22 mouse cellular contexts compared by ENCODE assay signal in genomic region chr10:86336506-86336905, GRCm38 (mm10). TPM values are rescaled to one million over a fixed set of nuclear protein-coding genes. Genes with fewer than 3 reads are reported as not detected.
DNase-seq lines count a peak whose midpoint lies in the region; ATAC-seq and TF ChIP-seq lines count a peak whose summit lies in the region.
"Had no signal": no experiment of that assay in that cellular context is flagged by ENCODE, and none has a peak within 500 bp of the region (broad histone marks: within the 10 kb centered on the region; RNA-seq: fewer than 3 reads in every experiment).

No protein-coding gene starts in this region.

- peaks cover 51% of the 10 kb centered on the region for H3K4me1 ChIP-seq in embryonic facial prominence, embryonic 14.5 days (ENCODE audit: control insufficient read depth, insufficient read depth, low read length)
- H3K4me1 ChIP-seq in embryonic facial prominence, embryonic 10.5 days: peaks cover 59% of the 10 kb centered on the region
- H3K4me1 ChIP-seq in limb, embryonic 12.5 days (replicated peaks): peaks cover 70% of the 10 kb centered on the region
- H3K4me1 ChIP-seq in limb, embryonic 10.5 days: peaks cover 69% of the 10 kb centered on the region
- H3K4me1 ChIP-seq in midbrain, postnatal 0 days (ENCODE audit: insufficient read depth, low read length): peaks cover 10% of the 10 kb centered on the region; the same call in 1 of the 2 replicates
- peaks cover 4% of the 10 kb centered on the region for H3K4me1 ChIP-seq in midbrain, embryonic 13.5 days (replicated peaks)
- peaks cover 43% of the 10 kb centered on the region for H3K4me1 ChIP-seq in stomach, postnatal 0 days (replicated peaks; ENCODE audit: control insufficient read depth, insufficient read depth)

- H3K4me3 ChIP-seq in embryonic facial prominence, embryonic 14.5 days (ENCODE audit: low read depth, low read length): no peak overlapping the region
- no peak overlapping the region for H3K4me3 ChIP-seq in embryonic facial prominence, embryonic 10.5 days
- H3K4me3 ChIP-seq in limb, embryonic 12.5 days (replicated peaks): no peak overlapping the region
- no peak overlapping the region for H3K4me3 ChIP-seq in limb, embryonic 10.5 days
- no peak overlapping the region for H3K4me3 ChIP-seq in midbrain, postnatal 0 days (ENCODE audit: low read depth, low read length)
- H3K4me3 ChIP-seq in midbrain, embryonic 13.5 days (replicated peaks): no peak overlapping the region
- no peak overlapping the region for H3K4me3 ChIP-seq in stomach, postnatal 0 days (ENCODE audit: low read depth, low read length)
- H3K4me3 ChIP-seq: forebrain, embryonic 12.5 days; limb, embryonic 13.5 days; megakaryocyte, embryonic 14.5 days; stomach, embryonic 15.5 days had no signal

- WGBS in embryonic facial prominence, embryonic 14.5 days: 27% methylated on average over 1 of the region's 1 CpGs
- 75% methylated on average over 1 of the region's 1 CpGs for WGBS in embryonic facial prominence, embryonic 10.5 days
- 69% methylated on average over 1 of the region's 1 CpGs for WGBS in limb, embryonic 12.5 days
- WGBS in limb, embryonic 10.5 days: 85% methylated on average over 1 of the region's 1 CpGs
- 48% methylated on average over 1 of the region's 1 CpGs for WGBS in midbrain, postnatal 0 days
- WGBS in midbrain, embryonic 13.5 days: 82% methylated on average over 1 of the region's 1 CpGs
- WGBS in stomach, postnatal 0 days: 46% methylated on average over 1 of the region's 1 CpGs

- H3K9ac ChIP-seq in embryonic facial prominence, embryonic 14.5 days (ENCODE audit: low read depth, low read length): no peak overlapping the region
- no peak overlapping the region for H3K9ac ChIP-seq in limb, embryonic 12.5 days (replicated peaks)
- H3K9ac ChIP-seq in midbrain, postnatal 0 days (replicated peaks; ENCODE audit: low read length, poor library complexity, severe bottlenecking): no peak overlapping the region
- H3K9ac ChIP-seq in midbrain, embryonic 13.5 days (replicated peaks): no peak overlapping the region
- H3K9ac ChIP-seq in stomach, postnatal 0 days (ENCODE audit: low read length): no peak overlapping the region
- H3K9ac ChIP-seq: forebrain, embryonic 12.5 days; hindbrain, embryonic 14.5 days; limb, embryonic 13.5 days; stomach, embryonic 15.5 days had no signal

- H3K9me3 ChIP-seq in embryonic facial prominence, embryonic 14.5 days (ENCODE audit: control insufficient read depth, low read length): no peaks in the 10 kb centered on the region
- no peaks in the 10 kb centered on the region for H3K9me3 ChIP-seq in embryonic facial prominence, embryonic 10.5 days
- H3K9me3 ChIP-seq in limb, embryonic 12.5 days: no peaks in the 10 kb centered on the region
- H3K9me3 ChIP-seq in limb, embryonic 10.5 days (replicated peaks): no peaks in the 10 kb centered on the region
- H3K9me3 ChIP-seq in midbrain, postnatal 0 days (ENCODE audit: low read length): no peaks in the 10 kb centered on the region
- H3K9me3 ChIP-seq in midbrain, embryonic 13.5 days: no peaks in the 10 kb centered on the region
- no peaks in the 10 kb centered on the region for H3K9me3 ChIP-seq in stomach, postnatal 0 days (ENCODE audit: control insufficient read depth, low read length)
- H3K9me3 ChIP-seq: forebrain, embryonic 12.5 days; limb, embryonic 13.5 days; megakaryocyte, embryonic 14.5 days; stomach, embryonic 15.5 days had no signal

- no peak for TF ChIP-seq CTCF in midbrain, postnatal 0 days (IDR thresholded peaks at IDR 0.05)
- no peak for TF ChIP-seq CTCF in stomach, postnatal 0 days (IDR thresholded peaks at IDR 0.05; ENCODE audit: low read depth)

- H3K4me2 ChIP-seq in embryonic facial prominence, embryonic 14.5 days (ENCODE audit: low read depth, low read length): no peak overlapping the region
- H3K4me2 ChIP-seq in limb, embryonic 12.5 days: no peak overlapping the region
- no peak overlapping the region for H3K4me2 ChIP-seq in midbrain, postnatal 0 days (ENCODE audit: low read depth, low read length, poor library complexity, severe bottlenecking)
- no peak overlapping the region for H3K4me2 ChIP-seq in midbrain, embryonic 13.5 days (replicated peaks)
- H3K4me2 ChIP-seq in stomach, postnatal 0 days (replicated peaks; ENCODE audit: low read depth): no peak overlapping the region
- H3K4me2 ChIP-seq: forebrain, embryonic 12.5 days; hindbrain, embryonic 14.5 days; limb, embryonic 13.5 days; stomach, embryonic 15.5 days had no signal

- DNase-seq in embryonic facial prominence, embryonic 14.5 days (ENCODE audit: low spot score): peak; percentile 61
- no peak for DNase-seq in embryonic facial prominence, embryonic 10.5 days (ENCODE audit: low spot score)
- DNase-seq in limb, embryonic 10.5 days (ENCODE audit: low spot score): no peak
- DNase-seq in midbrain, postnatal 0 days (ENCODE audit: low spot score): peak; percentile 33
- no peak for DNase-seq in retina, postnatal 1 day
- no peak for DNase-seq in stomach, postnatal 0 days (ENCODE audit: low spot score)
- DNase-seq: adrenal gland, postnatal 25 days; B cell, adult 2 months; cerebellum, adult 11-12 months; cerebellum, postnatal 14 days; gastrocnemius, postnatal 14 days; heart, postnatal 14 days; kidney, adult 9 months; thymus, adult 2 months had no signal

- H3K27ac ChIP-seq in embryonic facial prominence, embryonic 14.5 days (replicated peaks; ENCODE audit: low read depth, low read length): no peak overlapping the region
- H3K27ac ChIP-seq in embryonic facial prominence, embryonic 10.5 days (replicated peaks): no peak overlapping the region
- H3K27ac ChIP-seq in limb, embryonic 12.5 days: 0 out of 2 replicates have a peak overlapping the region, but pooled peaks have one; percentile 4
- H3K27ac ChIP-seq in limb, embryonic 10.5 days: no peak overlapping the region
- no peak overlapping the region for H3K27ac ChIP-seq in midbrain, postnatal 0 days (ENCODE audit: low read depth, low read length)
- no peak overlapping the region for H3K27ac ChIP-seq in midbrain, embryonic 13.5 days
- H3K27ac ChIP-seq in stomach, postnatal 0 days (replicated peaks): no peak overlapping the region
- H3K27ac ChIP-seq: forebrain, embryonic 12.5 days; hindbrain, embryonic 14.5 days; limb, embryonic 13.5 days; stomach, embryonic 15.5 days had no signal

- no peak for ATAC-seq in embryonic facial prominence, embryonic 14.5 days (ENCODE audit: low read depth)
- ATAC-seq in limb, embryonic 12.5 days (ENCODE audit: insufficient number of reproducible peaks, insufficient read depth, low FRiP score, low TSS enrichment, low read depth): no peak
- ATAC-seq in midbrain, postnatal 0 days (ENCODE audit: low FRiP score): no peak
- no peak for ATAC-seq in midbrain, embryonic 13.5 days
- ATAC-seq in stomach, postnatal 0 days (ENCODE audit: low FRiP score, low TSS enrichment): no peak
- ATAC-seq: midbrain, embryonic 16.5 days had no signal

- H3K36me3 ChIP-seq in embryonic facial prominence, embryonic 14.5 days (ENCODE audit: control insufficient read depth, insufficient read depth, low read length): no peaks in the 10 kb centered on the region
- no peaks in the 10 kb centered on the region for H3K36me3 ChIP-seq in embryonic facial prominence, embryonic 10.5 days (replicated peaks)
- H3K36me3 ChIP-seq in limb, embryonic 12.5 days: peaks cover 10% of the 10 kb centered on the region; the same call in 1 of the 2 replicates
- peaks cover 8% of the 10 kb centered on the region for H3K36me3 ChIP-seq in limb, embryonic 10.5 days
- peaks cover 1% of the 10 kb centered on the region; the same call in 1 of the 2 replicates for H3K36me3 ChIP-seq in midbrain, postnatal 0 days (ENCODE audit: insufficient read depth, low read length)
- H3K36me3 ChIP-seq in midbrain, embryonic 13.5 days: no peaks in the 10 kb centered on the region
- H3K36me3 ChIP-seq in stomach, postnatal 0 days (ENCODE audit: control insufficient read depth, insufficient read depth, low read length): no peaks in the 10 kb centered on the region
- H3K36me3 ChIP-seq: forebrain, embryonic 12.5 days; stomach, embryonic 15.5 days had no signal

- no peak for TF ChIP-seq EP300 in stomach, postnatal 0 days (optimal IDR thresholded peaks at IDR 0.05)

- no peaks in the 10 kb centered on the region for H3K27me3 ChIP-seq in embryonic facial prominence, embryonic 14.5 days (replicated peaks; ENCODE audit: control insufficient read depth, insufficient read depth, low read length)
- no peaks in the 10 kb centered on the region for H3K27me3 ChIP-seq in embryonic facial prominence, embryonic 10.5 days (replicated peaks; ENCODE audit: low read depth, poor library complexity, severe bottlenecking)
- H3K27me3 ChIP-seq in limb, embryonic 12.5 days: no peaks in the 10 kb centered on the region
- no peaks in the 10 kb centered on the region for H3K27me3 ChIP-seq in limb, embryonic 10.5 days (ENCODE audit: low read depth, poor library complexity, severe bottlenecking)
- H3K27me3 ChIP-seq in midbrain, postnatal 0 days (ENCODE audit: insufficient read depth, low read length): no peaks in the 10 kb centered on the region
- H3K27me3 ChIP-seq in midbrain, embryonic 13.5 days: no peaks in the 10 kb centered on the region
- no peaks in the 10 kb centered on the region for H3K27me3 ChIP-seq in stomach, postnatal 0 days (ENCODE audit: control insufficient read depth, insufficient read depth, low read length)
- H3K27me3 ChIP-seq: forebrain, embryonic 12.5 days; limb, embryonic 13.5 days; megakaryocyte, embryonic 14.5 days; stomach, embryonic 15.5 days had no signal

RNA-seq across cellular contexts. Expression of gene Timp3, which starts 36.3 kb away (rescaled TPM):
- polyA plus RNA-seq in embryonic facial prominence, embryonic 14.5 days (2014; fragmentation: Nextera tagmentation; extraction: Ambion mirVana): 77.5 and 86.6 TPM in 2 replicates
- 29.4 and 36.3 TPM in 2 replicates for polyA plus RNA-seq in embryonic facial prominence, embryonic 10.5 days (2016; fragmentation: Nextera tagmentation; extraction: Ambion mirVana)
- 66.3 and 69.4 TPM in 2 replicates for polyA plus RNA-seq in limb, embryonic 12.5 days (2016; fragmentation: Nextera tagmentation; extraction: Ambion mirVana)
- 28.9 and 43.5 TPM in 2 replicates for polyA plus RNA-seq in limb, embryonic 10.5 days (2016; fragmentation: Nextera tagmentation; extraction: Ambion mirVana)
- 105 and 133 TPM in 2 replicates for total RNA-seq in midbrain, postnatal 0 days (2014; rRNA removed)
- 39.1 and 47.3 TPM in 2 replicates for polyA plus RNA-seq in midbrain, postnatal 0 days (2015; fragmentation: Nextera tagmentation; extraction: Ambion mirVana)
- polyA plus RNA-seq in midbrain, embryonic 13.5 days (2015; fragmentation: Nextera tagmentation; extraction: Ambion mirVana): 16.3 and 19.9 TPM in 2 replicates
- 33.0 and 33.9 TPM in 2 replicates for polyA plus RNA-seq in stomach, postnatal 0 days (2015; fragmentation: Nextera tagmentation; extraction: Ambion mirVana)

Comparison
In these comparisons a context has a peak if more than half of its experiments do, and no peak if none do; other contexts are left out.
1. DNase-seq: peak in embryonic facial prominence, embryonic 14.5 days (single experiment) and midbrain, postnatal 0 days (single experiment); none in embryonic facial prominence, embryonic 10.5 days (single experiment), limb, embryonic 10.5 days (single experiment), retina, postnatal 1 day (single experiment) and stomach, postnatal 0 days (single experiment).